Mouse (Mus musculus) limb, embryonic 10.5 days (tissue): ENCODE measurements around the gene Pqlc2. TPM values are rescaled to one million over a fixed set of nuclear protein-coding genes. Genes with fewer than 3 reads are reported as not detected.

Source experiments
- DNase-seq: peaks from one replicate; pipeline ENCODE4 v3.0.0-alpha.2; 2017; ENCODE audit warnings: low spot score
- H3K27ac ChIP-seq: fragments of 300-500 bp; sonication (generic); 2 replicates; pipeline ENCODE4 v1.5.1; 2016; ENCODE audit warnings: mild to moderate bottlenecking
- H3K27me3 ChIP-seq: fragments of 300-500 bp; sonication (generic); 2 replicates; pipeline ENCODE4 v1.6.1; 2016; ENCODE audit warnings: low read depth, mild to moderate bottlenecking; ENCODE audit not compliant: poor library complexity, severe bottlenecking
- H3K36me3 ChIP-seq: fragments of 300-500 bp; sonication (generic); 2 replicates; pipeline ENCODE4 v1.6.1; 2016; ENCODE audit warnings: mild to moderate bottlenecking, moderate library complexity
- H3K4me1 ChIP-seq: fragments of 300-500 bp; sonication (generic); 2 replicates; pipeline ENCODE4 v1.6.1; 2016
- H3K4me3 ChIP-seq: fragments of 300-500 bp; sonication (generic); 2 replicates; pipeline ENCODE4 v1.5.1; 2016; ENCODE audit warnings: mild to moderate bottlenecking, moderate library complexity
- H3K9me3 ChIP-seq: fragments of 300-500 bp; sonication (generic); replicated peaks from 2 replicates; pipeline ENCODE4 v1.6.1; 2016; ENCODE audit warnings: mild to moderate bottlenecking
- whole genome bisulfite sequencing: fragments of 180-500 bp; shearing (Covaris S2); methylation state at CpG from one replicate; pipeline ENCODE4 v1.1.7; 2016; 5-methylcytosine and 5-hydroxymethylcytosine counted together
- polyA plus RNA-seq: library from polyadenylated mRNA; unstranded; fragments of >200 nt; fragmentation: Nextera tagmentation; extraction: Ambion mirVana; gene quantifications from 2 replicates; pipeline ENCODE4 v1.2.1, GENCODE M21; 2016

The Pqlc2 gene
- polyA plus RNA-seq, 1 experiment from 2014 or later, result 19.7 TPM

- H3K27ac ChIP-seq, result no peak overlapping the region
- H3K27me3 ChIP-seq, result peaks cover 44% of the 10 kb centered on the region
- no peaks in the 10 kb centered on the region for H3K9me3 ChIP-seq
- H3K36me3 ChIP-seq, result no peaks in the 10 kb centered on the region
- peaks cover 12% of the 10 kb centered on the region for H3K4me1 ChIP-seq
- 71% methylated on average over 8 of the region's 9 CpGs for WGBS
- no peak for DNase-seq
- no peak overlapping the region for H3K4me3 ChIP-seq
Measured at GRCm38 (mm10) chr4:139334631-139335295, 24.3 kb upstream of the Pqlc2 start.

- peak; percentile 78 for DNase-seq
- Histone ChIP-seq H3K4me3 (peak overlapping the region; percentile 44), H3K36me3 (no peaks in the 10 kb centered on the region), H3K27me3 (peaks cover 20% of the 10 kb centered on the region; the same call in 1 of the 2 replicates), H3K27ac (no peak overlapping the region), H3K4me1 (peaks cover 6% of the 10 kb centered on the region; the same call in 1 of the 2 replicates), H3K9me3 (no peaks in the 10 kb centered on the region)
- 11% methylated on average over 10 of the region's 10 CpGs for WGBS
Measured at GRCm38 (mm10) chr4:139330605-139331004, 20.1 kb upstream of the Pqlc2 start.

GRCm38 (mm10) chr4:139319740-139320139 is 9.2 kb upstream of the Pqlc2 start:
- Histone ChIP-seq H3K9me3 (no peaks in the 10 kb centered on the region), H3K4me3 (no peak overlapping the region), H3K27ac (no peak overlapping the region), H3K36me3 (peaks cover 52% of the 10 kb centered on the region), H3K4me1 (no peaks in the 10 kb centered on the region), H3K27me3 (no peaks in the 10 kb centered on the region)
- DNase-seq, result no peak
- 95% methylated on average over 4 of the region's 4 CpGs for WGBS

GRCm38 (mm10) chr4:139318449-139318848 is 7.9 kb upstream of the Pqlc2 start:
- Histone ChIP-seq H3K36me3 (peaks cover 63% of the 10 kb centered on the region), H3K27ac (no peak overlapping the region), H3K4me3 (no peak overlapping the region), H3K4me1 (no peaks in the 10 kb centered on the region), H3K9me3 (no peaks in the 10 kb centered on the region), H3K27me3 (no peaks in the 10 kb centered on the region)
- DNase-seq, result no peak
- 93% methylated on average over 11 of the region's 11 CpGs for WGBS

- Histone ChIP-seq H3K27me3 (peaks cover 19% of the 10 kb centered on the region), H3K4me1 (peaks cover 31% of the 10 kb centered on the region), H3K9me3 (no peaks in the 10 kb centered on the region), H3K36me3 (peaks cover 38% of the 10 kb centered on the region), H3K27ac (no peak overlapping the region), H3K4me3 (no peak overlapping the region)
- DNase-seq, result no peak
- WGBS, result 60% methylated on average over 4 of the region's 4 CpGs
Measured at GRCm38 (mm10) chr4:139312632-139313031, 2.1 kb upstream of the Pqlc2 start.

GRCm38 (mm10) chr4:139311707-139312106 is 1.2 kb upstream of the Pqlc2 start:
- Histone ChIP-seq H3K27me3 (peaks cover 19% of the 10 kb centered on the region), H3K4me1 (peaks cover 31% of the 10 kb centered on the region), H3K4me3 (peak overlapping the region; percentile 96), H3K27ac (peak overlapping the region; percentile 95), H3K36me3 (peaks cover 29% of the 10 kb centered on the region), H3K9me3 (no peaks in the 10 kb centered on the region)
- DNase-seq, result no peak
- 30% methylated on average over 14 of the region's 14 CpGs for WGBS

- WGBS, result under 1% methylated on average over 53 of the region's 53 CpGs
- Histone ChIP-seq H3K27ac (peak overlapping the region; percentile 95), H3K4me3 (peak overlapping the region; percentile 96), H3K36me3 (peaks cover 30% of the 10 kb centered on the region), H3K4me1 (peaks cover 33% of the 10 kb centered on the region), H3K9me3 (no peaks in the 10 kb centered on the region), H3K27me3 (peaks cover 19% of the 10 kb centered on the region)
- DNase-seq, result no peak
Measured at GRCm38 (mm10) chr4:139310899-139311701, 592 bp upstream of the Pqlc2 start.

GRCm38 (mm10) chr4:139309651-139310050 is 857 bp downstream of the Pqlc2 start:
- no peaks in the 10 kb centered on the region for H3K9me3 ChIP-seq
- 21% methylated on average over 6 of the region's 6 CpGs for WGBS
- H3K27ac ChIP-seq, result peak overlapping the region; percentile 95; the same call in 1 of the 2 replicates
- DNase-seq, result no peak
- H3K4me3 ChIP-seq, result peak overlapping the region; percentile 96
- peaks cover 39% of the 10 kb centered on the region for H3K4me1 ChIP-seq
- peaks cover 19% of the 10 kb centered on the region for H3K27me3 ChIP-seq
- H3K36me3 ChIP-seq, result peaks cover 28% of the 10 kb centered on the region

GRCm38 (mm10) chr4:139307916-139308315 is 2.6 kb downstream of the Pqlc2 start:
- Histone ChIP-seq H3K27me3 (peaks cover 19% of the 10 kb centered on the region), H3K36me3 (peaks cover 24% of the 10 kb centered on the region), H3K4me3 (no peak overlapping the region), H3K4me1 (peaks cover 41% of the 10 kb centered on the region), H3K27ac (no peak overlapping the region), H3K9me3 (no peaks in the 10 kb centered on the region)
- WGBS, result 84% methylated on average over 5 of the region's 5 CpGs
- DNase-seq, result no peak

GRCm38 (mm10) chr4:139305521-139305920 is 5.0 kb downstream of the Pqlc2 start:
- H3K36me3 ChIP-seq, result peaks cover 44% of the 10 kb centered on the region
- H3K27me3 ChIP-seq, result peaks cover 19% of the 10 kb centered on the region
- H3K4me3 ChIP-seq, result no peak overlapping the region
- H3K4me1 ChIP-seq, result peaks cover 25% of the 10 kb centered on the region
- 95% methylated on average over 3 of the region's 3 CpGs for WGBS
- no peaks in the 10 kb centered on the region for H3K9me3 ChIP-seq
- no peak for DNase-seq
- H3K27ac ChIP-seq, result no peak overlapping the region

GRCm38 (mm10) chr4:139302241-139302640 is 8.3 kb downstream of the Pqlc2 start:
- WGBS, result 43% methylated on average over 5 of the region's 5 CpGs
- Histone ChIP-seq H3K27ac (no peak overlapping the region), H3K27me3 (no peaks in the 10 kb centered on the region), H3K4me3 (no peak overlapping the region), H3K9me3 (no peaks in the 10 kb centered on the region), H3K4me1 (peaks cover 15% of the 10 kb centered on the region), H3K36me3 (peaks cover 68% of the 10 kb centered on the region)
- DNase-seq, result no peak

GRCm38 (mm10) chr4:139301780-139302179 is 8.7 kb downstream of the Pqlc2 start:
- H3K27ac ChIP-seq, result no peak overlapping the region
- H3K9me3 ChIP-seq, result no peaks in the 10 kb centered on the region
- H3K27me3 ChIP-seq, result no peaks in the 10 kb centered on the region
- 91% methylated on average over 8 of the region's 8 CpGs for WGBS
- no peak overlapping the region for H3K4me3 ChIP-seq
- no peak for DNase-seq
- peaks cover 68% of the 10 kb centered on the region for H3K36me3 ChIP-seq
- H3K4me1 ChIP-seq, result peaks cover 19% of the 10 kb centered on the region

GRCm38 (mm10) chr4:139298671-139299366 is 11.7 kb downstream of the Pqlc2 start:
- Histone ChIP-seq H3K4me3 (no peak overlapping the region), H3K9me3 (no peaks in the 10 kb centered on the region), H3K27ac (no peak overlapping the region), H3K27me3 (no peaks in the 10 kb centered on the region), H3K36me3 (peaks cover 45% of the 10 kb centered on the region), H3K4me1 (peaks cover 17% of the 10 kb centered on the region)
- 85% methylated on average over 12 of the region's 12 CpGs for WGBS
- no peak for DNase-seq
